Mouse (Mus musculus): ENCODE results near the gene Calhm6. TPM values are rescaled to one million over a fixed set of nuclear protein-coding genes. Genes with fewer than 3 reads are reported as not detected.

Gene Calhm6
- total RNA-seq, 1 experiment from 2014 or later, result 1.3 TPM

DNA sequence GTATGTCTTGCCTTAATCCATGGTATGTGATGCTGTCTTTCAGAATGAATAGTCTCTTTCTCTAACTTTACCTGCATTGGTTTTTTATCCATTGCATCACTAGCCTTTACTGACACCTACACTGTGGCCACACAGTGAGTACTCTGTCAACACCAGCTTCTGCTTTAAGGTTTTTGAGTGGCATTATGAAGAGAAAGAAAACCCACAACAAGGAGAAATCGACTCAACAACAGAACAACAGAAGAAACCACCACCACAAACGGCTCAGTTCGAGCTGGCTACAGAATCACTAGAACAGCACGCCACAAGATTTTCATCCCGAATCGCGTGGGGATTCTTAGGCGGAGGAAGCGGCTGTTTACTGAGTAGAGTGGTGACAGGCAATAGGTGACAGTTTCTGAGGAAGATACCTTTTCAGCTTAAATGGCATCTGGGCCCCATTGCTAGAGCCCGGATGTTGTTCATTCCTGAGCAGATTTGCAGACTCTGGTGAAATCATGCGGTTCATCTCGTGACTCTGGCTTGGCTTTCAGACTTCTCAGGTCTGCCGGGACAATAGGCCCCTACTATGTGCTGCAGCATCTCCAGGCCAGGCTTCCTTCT, 16.8 kb downstream of the Calhm6 start:
- DNase-seq, result no peak

DNA sequence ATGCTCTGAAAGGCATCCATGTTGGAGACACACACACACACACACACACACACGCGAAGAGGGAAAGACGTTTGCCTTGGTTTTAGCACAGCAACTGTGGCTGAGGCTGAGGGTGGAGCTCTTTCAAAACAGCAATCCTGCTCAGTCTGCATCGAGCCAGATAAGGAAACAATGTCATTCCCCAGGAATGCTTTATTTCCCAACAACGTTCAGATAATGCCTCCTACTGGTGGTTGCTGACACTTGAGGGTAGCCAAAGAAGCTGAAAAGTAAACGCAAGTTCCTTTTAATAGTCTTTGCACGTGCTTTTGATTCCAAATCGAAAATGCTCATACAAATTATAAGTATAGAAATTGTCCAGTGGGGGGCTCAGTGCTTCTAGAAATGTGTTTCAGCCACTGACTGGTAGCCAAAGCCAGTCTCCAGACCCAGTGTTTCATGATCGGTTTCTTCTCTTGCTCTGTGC, 31.3 kb downstream of the Calhm6 start, which contains the start of gene Calhm5:
Gene Calhm5 (minus strand): TSS at position 102 of the 466 bp plus-strand sequence.
- DNase-seq, result peak; percentile 2

DNA sequence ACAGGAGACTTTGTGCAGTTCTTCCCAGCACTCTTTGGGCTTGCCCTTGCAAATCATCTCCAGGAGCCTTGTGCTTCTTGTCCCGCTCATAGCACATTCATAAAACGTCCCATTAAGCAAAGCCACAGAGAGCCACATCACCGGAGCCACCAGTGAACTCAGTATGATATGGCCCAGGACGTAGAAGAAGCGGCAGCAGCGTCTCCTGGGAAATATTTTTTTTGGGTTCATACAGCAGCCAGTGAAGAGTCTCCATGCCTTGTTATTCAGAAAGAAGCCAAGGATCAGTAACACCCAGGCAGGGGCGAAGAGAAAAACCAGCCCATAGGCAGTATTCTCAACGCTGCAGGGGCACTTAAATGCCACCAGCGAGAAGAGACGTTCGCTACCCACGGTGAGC, 31.8 kb downstream of the Calhm6 start:
- DNase-seq, result no peak

DNA sequence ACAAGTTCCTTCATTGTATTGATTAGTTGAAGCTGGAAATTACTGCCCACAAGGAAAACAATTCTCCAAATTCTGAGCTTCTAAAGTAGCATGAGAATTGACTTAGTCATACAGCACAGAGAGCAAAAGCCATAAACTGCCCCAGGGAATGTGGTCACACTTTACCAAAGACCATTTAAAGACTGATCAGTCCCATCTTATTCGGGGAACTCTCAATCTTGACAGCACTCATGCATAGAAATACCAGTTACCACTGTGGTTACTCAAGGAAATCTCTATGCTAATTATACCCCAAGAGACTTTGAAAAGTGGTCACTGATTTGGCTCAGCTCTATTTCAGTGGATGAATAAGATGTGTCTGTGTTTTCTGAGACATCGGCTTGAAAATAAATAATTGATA, 32.6 kb downstream of the Calhm6 start:
- DNase-seq, result no peak

GRCm38 (mm10) chr10:34091888-34092287, 35.9 kb downstream of the Calhm6 start:
- no peak for DNase-seq

DNA sequence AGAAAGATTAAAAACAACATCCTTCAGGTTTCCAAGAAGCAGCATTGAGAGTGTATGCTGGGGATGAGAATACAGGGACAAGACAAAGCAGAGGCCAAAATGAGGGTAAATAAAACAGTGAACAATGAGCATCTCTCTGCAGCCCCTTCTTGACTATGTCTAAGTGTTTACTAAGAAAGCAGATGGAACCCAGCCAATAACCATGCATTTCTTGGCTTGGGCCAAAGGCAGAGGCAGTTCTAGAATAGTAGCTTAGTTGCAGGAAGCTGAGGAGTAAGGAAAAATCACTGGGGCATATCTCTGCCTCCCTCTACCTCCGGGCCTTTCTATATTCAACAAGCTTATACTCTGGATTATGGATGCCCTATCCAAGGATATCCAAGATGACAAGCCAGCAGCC, 37.3 kb downstream of the Calhm6 start:
- no peak for DNase-seq

DNA sequence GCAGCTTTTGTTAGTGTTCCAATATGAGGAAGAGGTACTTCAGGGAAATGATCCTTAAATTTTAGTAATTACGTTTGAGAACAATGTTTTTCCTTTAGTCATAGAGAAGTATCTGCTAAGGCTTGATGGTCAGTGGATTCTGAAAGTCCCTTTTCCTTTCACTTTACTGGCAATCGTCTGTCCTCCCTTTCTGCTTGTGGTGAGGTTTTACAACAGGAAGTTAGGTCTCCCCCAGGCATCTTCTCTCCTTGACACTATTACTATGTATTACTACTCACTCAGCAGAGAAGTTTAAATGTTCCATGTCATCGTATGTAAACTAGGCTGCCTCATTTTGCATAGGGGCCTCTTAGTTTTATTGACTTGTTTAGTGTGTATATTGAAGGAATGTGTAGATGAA, 38.3 kb downstream of the Calhm6 start:
- no peak for DNase-seq

DNA sequence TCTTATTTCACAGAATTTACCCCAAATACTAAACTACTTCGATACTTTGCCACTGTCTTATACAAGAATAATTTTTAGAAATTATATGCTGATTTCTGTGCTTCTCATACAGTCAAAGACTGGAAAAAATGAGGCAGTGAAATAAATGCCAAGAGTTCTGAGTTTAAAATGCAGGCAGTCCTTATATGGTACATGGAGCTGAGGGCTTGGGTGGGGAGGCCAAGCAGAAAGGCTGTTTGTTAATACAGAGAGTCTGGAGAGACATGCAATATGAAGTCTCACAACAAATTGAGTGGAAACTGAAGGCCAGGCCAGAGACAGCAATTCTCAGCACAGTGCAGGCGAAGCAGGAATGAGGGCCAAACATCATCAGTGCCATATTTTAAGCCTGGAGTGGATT, 39.3 kb downstream of the Calhm6 start:
- no peak for DNase-seq

GRCm38 (mm10) chr10:34086514-34086913, 41.3 kb downstream of the Calhm6 start:
- DNase-seq, result no peak

Other genes starting within 250 kb of the Calhm6 start
- gene Rsph4a, start 222.9 kb downstream of the Calhm6 start, total RNA-seq (2021), result 0.71 and 0.73 TPM in 2 replicates
- 12.3 and 20.2 TPM in 2 replicates for gene Zup1, start 176.7 kb downstream of the Calhm6 start, total RNA-seq (2021)
- gene Rwdd1, start 108.4 kb downstream of the Calhm6 start, total RNA-seq (2021), result 88.3 and 95.6 TPM in 2 replicates
- not detected in 2 replicates for gene Trappc3l, start 90.4 kb downstream of the Calhm6 start, total RNA-seq (2021)
- not detected in 2 replicates for gene Calhm4, start 83.7 kb downstream of the Calhm6 start, total RNA-seq (2021)
- 0.15 TPM in 1 of 2 replicates, not detected in the other for gene Calhm5, start 31.5 kb downstream of the Calhm6 start, total RNA-seq (2021)
- 16.1 and 24.5 TPM in 2 replicates for gene Dse, start 79.7 kb upstream of the Calhm6 start, total RNA-seq (2021)
- 59.9 and 66.6 TPM in 2 replicates for gene Tspyl1, start 154.2 kb upstream of the Calhm6 start, total RNA-seq (2021)
- gene Tspyl4, start 169.5 kb upstream of the Calhm6 start, total RNA-seq (2021), result 13.6 and 15.0 TPM in 2 replicates